Comparison of ENCODE assay signal across 10 mouse cellular contexts in genomic region chr9:121599551-121599950, GRCm38 (mm10). TPM values are rescaled to one million over a fixed set of nuclear protein-coding genes. Genes with fewer than 3 reads are reported as not detected.
DNase-seq lines count a peak whose midpoint lies in the region.
"Had no signal": no experiment of that assay in that cellular context is flagged by ENCODE, and none has a peak within 500 bp of the region (broad histone marks: within the 10 kb centered on the region; RNA-seq: fewer than 3 reads in every experiment).

No protein-coding gene starts in this region.

- peak; percentile 30 for DNase-seq in kidney, adult 18-20 months
- DNase-seq in kidney, postnatal 14 days, result no peak
- DNase-seq in right cerebral cortex, adult 18-20 months, result peak; percentile 15
- DNase-seq in right cerebral cortex, postnatal 10 days (ENCODE audit: low spot score in 2 of 2), result no peak
- DNase-seq in kidney, adult 8-10 months, result peak; percentile 38 to 43
- peak; percentile 17 for DNase-seq in yolk sac, embryonic 10.5 days (ENCODE audit: low spot score)
- no peak for DNase-seq in gastrocnemius, postnatal 14 days
- DNase-seq: gastrocnemius, postnatal 36 days; left cerebral cortex, postnatal 4 days; liver, embryonic 13.5 days had no signal

- intact Hi-C loops in gastrocnemius, postnatal 14 days (cut with DNase I; ENCODE audit: low total_unique reads), result no loop called here

RNA-seq across cellular contexts. Expression of gene Lyzl4, which starts 42.3 kb away (rescaled TPM):
- under 1 TPM in 1 of 2 experiments, not detected in 1; 0.45 TPM for total RNA-seq in gastrocnemius, postnatal 14 days (2021)
- total RNA-seq: gastrocnemius, postnatal 36 days had no signal

RNA-seq across cellular contexts. Expression of gene Vipr1, which starts 43.0 kb away (rescaled TPM):
- 1 to 10 TPM; 1.1 to 1.2 TPM for total RNA-seq in gastrocnemius, postnatal 14 days (2021)

Comparison
In these comparisons a context has a peak if more than half of its experiments do, and no peak if none do; other contexts are left out.
1. DNase-seq: peak in kidney, adult 18-20 months (single experiment), right cerebral cortex, adult 18-20 months (single experiment), kidney, adult 8-10 months (2 of 2) and yolk sac, embryonic 10.5 days (single experiment); none in kidney, postnatal 14 days (single experiment), right cerebral cortex, postnatal 10 days (0 of 2) and gastrocnemius, postnatal 14 days (single experiment).